Mouse (Mus musculus) G1E-ER4 (cell line): Measurements from ENCODE around the gene Icam2. TPM values are rescaled to one million over a fixed set of nuclear protein-coding genes. Genes with fewer than 3 reads are reported as not detected.

Source experiments
- GATA1 ChIP-seq: IDR thresholded peaks from one replicate; pipeline ENCODE4 v1.8.0; 2012; ENCODE audit warnings: low read length, inconsistent platforms
- polyA plus RNA-seq: library from polyadenylated mRNA; stranded (reverse); fragments of >175 nt; gene quantifications from 2 replicates; pipeline ENCODE4 v1.2.3, GENCODE M21; 2012

Gene Icam2
- polyA plus RNA-seq, 1 experiment = 50.5 TPM

DNA sequence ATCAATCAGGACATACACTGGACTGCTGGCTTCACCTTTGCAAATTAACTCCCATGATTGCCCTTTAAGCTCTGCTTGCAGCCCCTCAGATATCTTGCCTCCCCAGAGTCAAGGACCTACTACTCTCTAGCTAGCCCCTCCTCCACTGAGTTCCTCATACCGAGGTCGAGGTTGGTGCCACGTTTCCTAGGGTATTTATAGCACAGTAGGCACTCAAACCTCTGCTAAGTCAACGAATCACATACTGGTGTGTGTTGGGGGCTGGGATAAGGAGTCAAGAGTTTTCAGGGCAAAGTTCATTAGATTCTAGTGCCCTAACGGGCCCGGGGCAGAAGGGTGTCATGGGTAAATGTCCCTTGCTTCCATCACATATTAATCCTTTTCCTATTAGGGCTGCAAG lies 58.7 kb downstream of the Icam2 start:
- no peak for TF ChIP-seq GATA1

DNA sequence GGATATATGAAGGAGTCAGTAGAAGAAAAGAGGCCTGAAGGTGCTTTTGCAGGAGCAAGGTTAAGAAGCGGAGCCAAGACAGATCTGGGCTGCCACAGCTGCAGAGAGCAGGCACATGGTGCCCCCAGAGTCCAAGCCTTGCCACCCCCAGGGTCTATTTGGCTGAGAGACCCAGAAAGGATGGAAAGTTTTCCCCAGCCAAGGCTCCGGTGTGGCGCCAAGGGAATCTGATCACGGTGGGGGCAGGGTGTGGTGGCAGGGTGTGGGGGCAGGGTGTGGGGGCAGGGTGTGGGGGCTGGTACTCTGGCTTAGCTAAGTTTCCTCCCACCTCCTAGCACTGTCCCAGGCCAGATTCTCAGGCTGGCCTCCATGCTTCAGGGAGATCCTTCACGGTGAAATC lies 59.4 kb downstream of the Icam2 start:
- no peak for TF ChIP-seq GATA1

Other genes with a start within 250 kb of the Icam2 start
- not detected in 2 replicates for gene Gm10840, start 227.2 kb downstream of the Icam2 start, polyA plus RNA-seq
- gene Limd2, start 227.2 kb downstream of the Icam2 start, polyA plus RNA-seq = 218 and 245 TPM in 2 replicates
- 34.1 and 40.1 TPM in 2 replicates for gene Strada, start 185.9 kb downstream of the Icam2 start, polyA plus RNA-seq
- 2.1 and 3.0 TPM in 2 replicates for gene Ccdc47, start 171.7 kb downstream of the Icam2 start, polyA plus RNA-seq
- gene Ddx42, start 171.1 kb downstream of the Icam2 start, polyA plus RNA-seq = 29.6 and 36.2 TPM in 2 replicates
- gene Ftsj3, start 132.0 kb downstream of the Icam2 start, polyA plus RNA-seq = 7.3 and 23.1 TPM in 2 replicates
- 54.4 and 72.5 TPM in 2 replicates for gene Psmc5, start 131.9 kb downstream of the Icam2 start, polyA plus RNA-seq
- gene Smarcd2, start 115.1 kb downstream of the Icam2 start, polyA plus RNA-seq = 109 and 155 TPM in 2 replicates
- 0.04 TPM in 1 of 2 replicates, not detected in the other for gene Tcam1, start 111.4 kb downstream of the Icam2 start, polyA plus RNA-seq
- not detected in 2 replicates for gene Gh, start 86.2 kb downstream of the Icam2 start, polyA plus RNA-seq
- gene Cd79b, start 73.3 kb downstream of the Icam2 start, polyA plus RNA-seq = not detected in 2 replicates
- not detected in 2 replicates for gene Scn4a, start 34.8 kb downstream of the Icam2 start, polyA plus RNA-seq
- not detected in 2 replicates for gene Prr29, start 22.6 kb downstream of the Icam2 start, polyA plus RNA-seq
- 6.6 and 10.8 TPM in 2 replicates for gene Ern1, start 99.8 kb upstream of the Icam2 start, polyA plus RNA-seq
- gene Tex2, start 225.3 kb upstream of the Icam2 start, polyA plus RNA-seq = 2.8 and 3.2 TPM in 2 replicates